Mouse (Mus musculus): ENCODE measurements around the gene Prr3.

DNA sequence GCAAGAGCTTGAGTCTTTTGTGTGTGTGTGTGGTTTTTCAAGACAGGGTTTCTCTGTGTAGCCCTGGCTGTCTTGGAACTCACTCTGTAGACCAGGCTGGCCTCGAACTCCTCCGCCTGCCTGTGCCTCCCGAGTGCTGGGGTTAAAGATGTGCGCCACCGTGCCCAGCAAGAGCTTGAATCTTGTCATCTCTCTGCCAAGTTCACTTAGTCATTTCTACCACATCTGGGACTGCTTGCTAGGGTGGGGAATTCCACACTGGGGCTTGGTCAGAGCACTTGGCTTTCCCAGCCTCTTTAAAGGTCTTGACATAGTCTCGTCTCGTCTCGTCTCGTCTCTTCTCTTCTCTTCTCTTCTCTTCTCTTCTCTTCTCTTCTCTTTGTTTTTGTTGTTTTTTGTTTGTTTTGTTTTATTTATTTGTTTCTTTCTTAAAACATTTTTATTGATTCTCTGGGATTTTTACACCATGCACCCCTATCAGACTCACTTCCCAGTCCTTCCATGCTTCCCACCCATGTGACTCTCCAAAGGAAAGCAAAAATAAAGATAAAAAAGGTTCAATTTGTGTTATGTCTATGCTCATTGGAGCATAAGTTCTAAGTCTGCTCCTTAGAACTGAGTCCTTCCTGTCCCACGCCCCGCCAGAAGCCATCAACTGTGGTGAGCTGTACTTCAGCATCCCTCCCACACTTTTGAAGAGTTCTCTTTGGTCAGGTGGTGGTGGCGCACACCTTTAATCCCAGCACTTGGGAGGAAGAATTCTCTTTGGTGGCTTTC lies 21.3 kb upstream of the Prr3 start:
- TF ChIP-seq CTCF (IDR thresholded peaks at IDR 0.05; ENCODE audit: low read depth) (no peak), EP300 (IDR thresholded peaks at IDR 0.05; ENCODE audit: low read depth) (no peak)
